Mouse (Mus musculus) MEL (cell line): ENCODE results near the gene Rasl11b. TPM values are rescaled to one million over a fixed set of nuclear protein-coding genes. Genes with fewer than 3 reads are reported as not detected.
A peak's percentile ranks its signal among the peaks of the same experiment; 100 is the strongest.

Experiments
- DNase-seq: peaks from one replicate; pipeline ENCODE4 v3.0.0; 2011; ENCODE audit warnings: low read depth, low spot score
- H3K27ac ChIP-seq: 2 replicates; pipeline ENCODE4 v1.5.1; 2012; ENCODE audit warnings: low read depth, mild to moderate bottlenecking, control low read depth, low read length, moderate library complexity; ENCODE audit not compliant: control insufficient read depth
- H3K27me3 ChIP-seq, 2 experiments: fragments of 150-350 bp in 1 of 2; sonication (generic) in 1 of 2; 2 replicates each; pipeline ENCODE4 v1.6.1; 2012; ENCODE audit warnings: low read length in 2 of 2, mild to moderate bottlenecking in 2 of 2, improper control_type of control experiment in 1 of 2, moderate library complexity in 1 of 2; ENCODE audit not compliant: insufficient read depth in 2 of 2, control insufficient read depth in 1 of 2
- H3K36me3 ChIP-seq, 2 experiments: 2 replicates each; pipeline ENCODE4 v1.6.1; 2012 to 2014; ENCODE audit warnings: low read length in 2 of 2, improper control_type of control experiment in 1 of 2, inconsistent platforms in 1 of 2, mild to moderate bottlenecking in 1 of 2; ENCODE audit not compliant: insufficient read depth in 2 of 2, control insufficient read depth in 1 of 2
- H3K4me1 ChIP-seq, 2 experiments: fragments of 150-350 bp in 1 of 2; sonication (generic) in 1 of 2; 2 replicates each; pipeline ENCODE4 v1.6.1; 2012; ENCODE audit warnings: low read length in 2 of 2, improper control_type of control experiment in 1 of 2, mild to moderate bottlenecking in 1 of 2; ENCODE audit not compliant: insufficient read depth in 2 of 2, control insufficient read depth in 1 of 2
- H3K4me3 ChIP-seq, 2 experiments: fragments of 150-350 bp in 1 of 2; sonication (generic) in 1 of 2; 2 replicates each; pipeline ENCODE4 v1.5.1; 2012; ENCODE audit warnings: low read depth in 2 of 2, low read length in 2 of 2, mild to moderate bottlenecking in 2 of 2, moderate library complexity in 2 of 2, control low read depth in 1 of 2, improper control_type of control experiment in 1 of 2; ENCODE audit not compliant: control insufficient read depth in 1 of 2, insufficient read depth in 1 of 2
- H3K79me2 ChIP-seq: 2 replicates; pipeline ENCODE4 v1.6.1; 2012; ENCODE audit warnings: mild to moderate bottlenecking, low read length, moderate library complexity; ENCODE audit not compliant: control insufficient read depth, poor library complexity, insufficient read depth
- H3K9ac ChIP-seq: 2 replicates; pipeline ENCODE4 v1.6.1; 2012; ENCODE audit warnings: low read depth, mild to moderate bottlenecking, control low read depth, low read length, moderate library complexity; ENCODE audit not compliant: control insufficient read depth, poor library complexity, severe bottlenecking
- H3K9me3 ChIP-seq: fragments of 150-350 bp; sonication (generic); replicated peaks from 2 replicates; pipeline ENCODE4 v1.6.1; 2012; ENCODE audit warnings: mild to moderate bottlenecking, low read length, improper control_type of control experiment, moderate library complexity; ENCODE audit not compliant: insufficient read depth
- BHLHE40 ChIP-seq: IDR thresholded peaks from 2 replicates; pipeline ENCODE4 v1.6.1; 2012; ENCODE audit warnings: low read depth, mild to moderate bottlenecking, inconsistent platforms, low read length, improper control_type of control experiment, borderline replicate concordance
- CHD2 ChIP-seq: IDR thresholded peaks from 2 replicates; pipeline ENCODE4 v1.6.1; 2011; ENCODE audit warnings: low read length, improper control_type of control experiment
- E2F4 ChIP-seq: IDR thresholded peaks from 2 replicates; pipeline ENCODE4 v1.6.1; 2011; ENCODE audit warnings: low read depth, low read length, improper control_type of control experiment, borderline replicate concordance
- GABPA ChIP-seq: IDR thresholded peaks from 2 replicates; pipeline ENCODE4 v1.6.1; 2012; ENCODE audit warnings: low read depth, mild to moderate bottlenecking, inconsistent platforms, low read length, improper control_type of control experiment, moderate library complexity
- GATA1 ChIP-seq: IDR thresholded peaks from 2 replicates; pipeline ENCODE4 v1.6.1; 2011; ENCODE audit warnings: low read depth, low read length, improper control_type of control experiment
- JUND ChIP-seq: IDR thresholded peaks from 2 replicates; pipeline ENCODE4 v1.6.1; 2011; ENCODE audit warnings: low read depth, mild to moderate bottlenecking, improper control_type of control experiment, low read length
- KAT2A ChIP-seq: conservative IDR thresholded peaks from 2 replicates; pipeline ENCODE4 v1.6.1; 2012; ENCODE audit warnings: low read depth, low read length, improper control_type of control experiment, inconsistent platforms
- MAX ChIP-seq: IDR thresholded peaks from 2 replicates; pipeline ENCODE4 v1.6.1; 2011; ENCODE audit warnings: low read length, improper control_type of control experiment
- MAZ ChIP-seq: IDR thresholded peaks from 2 replicates; pipeline ENCODE4 v1.6.1; 2012; ENCODE audit warnings: low read depth, mild to moderate bottlenecking, inconsistent platforms, low read length, improper control_type of control experiment
- MXI1 ChIP-seq: IDR thresholded peaks from 2 replicates; pipeline ENCODE4 v1.6.1; 2011; ENCODE audit warnings: mild to moderate bottlenecking, low read depth, low read length, improper control_type of control experiment
- MYB ChIP-seq: IDR thresholded peaks from 2 replicates; pipeline ENCODE4 v1.6.1; 2011; ENCODE audit warnings: mild to moderate bottlenecking, low read depth, low read length, improper control_type of control experiment
- MYC ChIP-seq: IDR thresholded peaks from 2 replicates; pipeline ENCODE4 v1.6.1; 2011; ENCODE audit warnings: low read depth, mild to moderate bottlenecking, low read length, improper control_type of control experiment, moderate library complexity
- NELFE ChIP-seq: IDR thresholded peaks from 2 replicates; pipeline ENCODE4 v1.6.1; 2011; ENCODE audit warnings: low read depth, low read length, improper control_type of control experiment
- RAD21 ChIP-seq: IDR thresholded peaks from 2 replicates; pipeline ENCODE4 v1.6.1; 2011; ENCODE audit warnings: mild to moderate bottlenecking, low read depth, low read length, improper control_type of control experiment
- RCOR1 ChIP-seq: IDR thresholded peaks from 2 replicates; pipeline ENCODE4 v1.6.1; 2012; ENCODE audit warnings: low read depth, mild to moderate bottlenecking, inconsistent platforms, low read length, improper control_type of control experiment
- SIN3A ChIP-seq: IDR thresholded peaks from 2 replicates; pipeline ENCODE4 v1.6.1; 2012; ENCODE audit warnings: low read length, improper control_type of control experiment, inconsistent platforms
- SMC3 ChIP-seq: IDR thresholded peaks from 2 replicates; pipeline ENCODE4 v1.6.1; 2011; ENCODE audit warnings: low read depth, low read length, improper control_type of control experiment
- TAL1 ChIP-seq: IDR thresholded peaks from 2 replicates; pipeline ENCODE4 v1.6.1; 2012; ENCODE audit warnings: mild to moderate bottlenecking, inconsistent platforms, low read length, moderate library complexity, mixed read lengths
- TCF12 ChIP-seq: IDR thresholded peaks from 2 replicates; pipeline ENCODE4 v1.6.1; 2014; ENCODE audit warnings: low read depth, mild to moderate bottlenecking, inconsistent platforms, low read length, improper control_type of control experiment, moderate library complexity
- UBTF ChIP-seq: IDR thresholded peaks from 2 replicates; pipeline ENCODE4 v1.6.1; 2012; ENCODE audit warnings: low read depth, mild to moderate bottlenecking, inconsistent platforms, low read length, improper control_type of control experiment, moderate library complexity, borderline replicate concordance; ENCODE audit not compliant: insufficient read depth
- USF1 ChIP-seq: IDR thresholded peaks from 2 replicates; pipeline ENCODE4 v1.6.1; 2014; ENCODE audit warnings: low read depth, mild to moderate bottlenecking, inconsistent platforms, low read length, improper control_type of control experiment, moderate library complexity
- USF2 ChIP-seq, 2 experiments: IDR thresholded peaks; 2 replicates each; pipeline ENCODE4 v1.6.1; 2011 to 2012; ENCODE audit warnings: improper control_type of control experiment in 2 of 2, low read length in 2 of 2, borderline replicate concordance in 1 of 2, inconsistent platforms in 1 of 2, low read depth in 1 of 2, mild to moderate bottlenecking in 1 of 2; ENCODE audit not compliant: insufficient read depth in 1 of 2
- ZC3H11A ChIP-seq: IDR thresholded peaks from 2 replicates; pipeline ENCODE4 v1.6.1; 2012; ENCODE audit warnings: low read depth, mild to moderate bottlenecking, inconsistent platforms, low read length, improper control_type of control experiment
- ZMIZ1 ChIP-seq: IDR thresholded peaks from 2 replicates; pipeline ENCODE4 v1.6.1; 2012; ENCODE audit warnings: low read depth, mild to moderate bottlenecking, inconsistent platforms, low read length, improper control_type of control experiment, moderate library complexity
- ZNF384 ChIP-seq: IDR thresholded peaks from 2 replicates; pipeline ENCODE4 v1.6.1; 2012; ENCODE audit warnings: low read depth, mild to moderate bottlenecking, inconsistent platforms, low read length, improper control_type of control experiment
- polyA plus RNA-seq, 2 experiments: library from polyadenylated mRNA; stranded (reverse) in 1 of 2; unstranded in 1 of 2; fragments of >175 nt in 1 of 2; fragments of >200 nt in 1 of 2; gene quantifications; 2 replicates each; pipeline versions ENCODE4 v1.2.1 to v1.2.4; 2012; ENCODE audit warnings: low replicate concordance in 2 of 2, low read depth in 1 of 2; ENCODE audit not compliant: insufficient read length in 2 of 2, insufficient read depth in 1 of 2, missing spikeins in 1 of 2
- total RNA-seq: library from RNA; depleted of rRNA; stranded (reverse); fragments of 300-350 nt; gene quantifications from 2 replicates; pipeline ENCODE4 v1.2.3, GENCODE M21; 2012

Gene Rasl11b
- total and polyA plus RNA-seq, 3 experiments = 0.15 to 0.54 TPM; not detected in 1

DNA sequence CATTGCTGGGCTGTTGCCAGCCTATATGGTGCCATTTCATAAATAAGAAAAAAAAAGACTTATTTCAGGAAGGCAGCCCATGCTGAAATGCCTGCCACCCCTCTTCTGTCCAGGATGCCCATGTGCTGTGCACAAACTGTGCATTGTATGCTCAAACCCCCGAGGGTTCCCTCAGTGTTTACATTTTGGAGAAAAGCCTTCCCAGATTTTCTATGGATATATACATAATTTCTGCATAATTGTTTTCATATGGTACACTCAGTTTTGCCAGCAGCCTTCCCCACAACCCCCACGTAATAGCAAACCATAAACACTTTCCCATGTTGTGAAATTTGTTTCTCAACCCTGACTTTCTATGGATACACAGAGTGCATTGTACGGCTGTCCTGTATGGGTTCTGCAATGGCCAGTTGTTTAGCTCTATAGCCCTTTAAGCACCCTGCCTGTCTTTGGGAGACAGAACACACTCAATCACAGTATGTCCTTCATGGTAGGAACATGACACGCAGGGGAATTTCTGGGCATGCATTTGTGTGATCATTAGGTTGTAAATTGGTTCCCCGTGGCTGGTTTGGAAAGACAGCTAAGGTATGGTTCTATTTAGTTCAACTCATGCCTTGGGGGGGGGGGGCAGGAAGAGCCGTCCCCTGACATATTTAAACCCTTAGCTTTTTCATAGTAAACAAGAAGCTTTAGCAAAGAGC lies 36.0 kb upstream of the Rasl11b start:
- H3K4me1 ChIP-seq = no peaks in the 10 kb centered on the region

DNA sequence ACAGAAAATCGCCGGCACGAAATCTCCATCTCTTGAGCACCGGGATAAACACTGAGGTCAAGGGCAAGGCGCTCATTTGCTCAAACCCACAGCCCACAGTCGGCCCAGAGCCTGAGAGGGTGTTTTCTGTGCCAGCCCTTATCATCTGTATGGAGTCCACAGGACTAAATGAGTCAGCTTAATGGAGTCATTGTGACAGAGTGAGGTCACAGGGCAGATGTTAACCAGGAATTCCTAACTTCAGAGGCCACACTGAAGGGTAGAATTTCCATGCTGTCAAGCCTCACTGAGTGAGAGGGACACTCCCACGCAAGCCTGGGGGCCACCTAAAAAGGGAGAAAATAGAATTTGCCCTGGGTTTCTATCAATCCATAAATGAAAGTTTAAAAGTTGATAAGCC lies 35.2 kb upstream of the Rasl11b start:
- H3K4me1 ChIP-seq = no peaks in the 10 kb centered on the region
- H3K27me3 ChIP-seq = peaks cover 0 to 1% of the 10 kb centered on the region in 2 experiments; a peak in 1 of 4 replicates
- no peak overlapping the region for H3K4me3 ChIP-seq
- H3K9ac ChIP-seq = no peak overlapping the region
- DNase-seq = no peak
- TF ChIP-seq MXI1 (no peak), BHLHE40 (no peak), USF2 (IDR thresholded peaks at IDR 0.05; ENCODE audit: borderline replicate concordance in 1 of 2, insufficient read depth in 1 of 2, low read depth in 1 of 2, low read length in 2 of 2) (no peak)
- TF ChIP-seq, all 39 proteins: peak for 0
- Histone ChIP-seq H3K79me2 (no peaks in the 10 kb centered on the region), H3K9me3 (no peaks in the 10 kb centered on the region), H3K36me3 (no peaks in the 10 kb centered on the region), H3K27ac (no peak overlapping the region)

More for the DNA sequence above, 36.0 kb upstream of the Rasl11b start:
- Histone ChIP-seq H3K27ac (no peak overlapping the region), H3K27me3 (peaks cover 0 to 1% of the 10 kb centered on the region in 2 experiments; a peak in 1 of 4 replicates), H3K9ac (no peak overlapping the region), H3K4me3 (no peak overlapping the region), H3K36me3 (no peaks in the 10 kb centered on the region), H3K9me3 (no peaks in the 10 kb centered on the region), H3K79me2 (no peaks in the 10 kb centered on the region)
- no peak for DNase-seq
- TF ChIP-seq UBTF (no peak), MAX (no peak), RAD21 (no peak), MYB (no peak), CHD2 (no peak), E2F4 (no peak), ZNF384 (no peak), SIN3A (no peak), TAL1 (no peak)

DNA sequence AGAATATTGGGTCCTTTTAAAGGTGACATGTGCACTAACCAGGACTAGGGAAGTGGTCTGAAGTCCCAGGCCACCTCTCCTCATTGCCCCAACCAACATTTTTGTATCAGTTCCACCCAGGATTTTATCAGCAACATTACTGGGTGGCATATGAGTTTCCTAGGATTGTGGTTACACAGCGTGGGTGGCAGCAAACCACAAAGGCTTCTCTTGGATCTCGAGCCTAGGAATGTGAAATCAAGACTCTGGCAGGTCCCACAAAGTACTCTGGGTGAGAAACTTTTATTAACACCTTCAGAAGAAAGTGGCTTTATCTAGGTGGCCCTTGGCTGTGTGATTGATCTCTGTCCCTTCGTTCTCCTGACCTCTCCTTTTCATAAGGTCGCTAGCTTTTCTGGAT lies 34.7 kb upstream of the Rasl11b start:
- Histone ChIP-seq H3K79me2 (no peaks in the 10 kb centered on the region), H3K4me3 (no peak overlapping the region), H3K9me3 (no peaks in the 10 kb centered on the region), H3K27ac (no peak overlapping the region), H3K4me1 (no peaks in the 10 kb centered on the region), H3K27me3 (peaks cover 0 to 1% of the 10 kb centered on the region in 2 experiments; a peak in 1 of 4 replicates)
- TF ChIP-seq MAZ = no peak
- TF ChIP-seq MXI1 = no peak
- TF ChIP-seq BHLHE40 = no peak
- no peak for TF ChIP-seq RCOR1
- no peak for TF ChIP-seq SMC3
- TF ChIP-seq KAT2A = no peak
- TF ChIP-seq TCF12 = no peak
- TF ChIP-seq ZC3H11A = no peak
- no peak for TF ChIP-seq ZMIZ1
- no peak for TF ChIP-seq TAL1
- TF ChIP-seq NELFE = no peak
- no peak for TF ChIP-seq GATA1
- TF ChIP-seq GABPA = no peak
- TF ChIP-seq USF2 (IDR thresholded peaks at IDR 0.05; ENCODE audit: borderline replicate concordance in 1 of 2, insufficient read depth in 1 of 2, low read depth in 1 of 2, low read length in 2 of 2) = no peak
- TF ChIP-seq USF1 = no peak
- no peak for TF ChIP-seq JUND
- TF ChIP-seq MYC = no peak
- TF ChIP-seq, all 39 proteins: peak for 0
- Histone ChIP-seq H3K9ac (no peak overlapping the region), H3K36me3 (no peaks in the 10 kb centered on the region)
- peak; percentile 12 for DNase-seq
